Mouse (Mus musculus) embryonic facial prominence, embryonic 11.5 days (tissue): Measurements from ENCODE around the gene Clpx. TPM values are rescaled to one million over a fixed set of nuclear protein-coding genes. Genes with fewer than 3 reads are reported as not detected.

Source experiments
- ATAC-seq: fragments of 200-750 bp; cut with Nextera tagmentation; replicated peaks from 2 replicates; pipeline ENCODE4 v1.8.0; 2017; ENCODE audit warnings: low read depth; ENCODE audit not compliant: insufficient number of reproducible peaks, low FRiP score, low TSS enrichment
- DNase-seq: peaks from one replicate; pipeline ENCODE4 v3.0.0-alpha.2; 2015; ENCODE audit warnings: low spot score
- H3K27ac ChIP-seq: fragments of 300-500 bp; sonication (generic); replicated peaks from 2 replicates; pipeline ENCODE4 v1.5.1; 2014; ENCODE audit warnings: mild to moderate bottlenecking, low read depth, low read length, control low read depth
- H3K27me3 ChIP-seq: fragments of 300-500 bp; sonication (generic); 2 replicates; pipeline ENCODE4 v1.6.1; 2014; ENCODE audit warnings: mild to moderate bottlenecking, low read length, moderate library complexity, mixed read lengths; ENCODE audit not compliant: control insufficient read depth, insufficient read depth
- H3K36me3 ChIP-seq: fragments of 300-500 bp; sonication (generic); replicated peaks from 2 replicates; pipeline ENCODE4 v1.6.1; 2014; ENCODE audit warnings: low read depth, mild to moderate bottlenecking, low read length, moderate library complexity, mixed read lengths; ENCODE audit not compliant: control insufficient read depth, insufficient read depth
- H3K4me1 ChIP-seq: fragments of 300-500 bp; sonication (generic); 2 replicates; pipeline ENCODE4 v1.6.1; 2014; ENCODE audit warnings: low read length, mixed read lengths; ENCODE audit not compliant: control insufficient read depth, insufficient read depth
- H3K4me2 ChIP-seq: fragments of 300-500 bp; sonication (generic); 2 replicates; pipeline ENCODE4 v1.6.1; 2014; ENCODE audit warnings: low read depth, mild to moderate bottlenecking, control low read depth, low read length, moderate library complexity
- H3K4me3 ChIP-seq: fragments of 300-500 bp; sonication (generic); 2 replicates; pipeline ENCODE4 v1.5.1; 2014; ENCODE audit warnings: low read depth, low read length, control low read depth
- H3K9ac ChIP-seq: fragments of 300-500 bp; sonication (generic); replicated peaks from 2 replicates; pipeline ENCODE4 v1.6.1; 2014; ENCODE audit warnings: mild to moderate bottlenecking, control low read depth, low read length
- H3K9me3 ChIP-seq: fragments of 300-500 bp; sonication (generic); replicated peaks from 2 replicates; pipeline ENCODE4 v1.6.1; 2016; ENCODE audit warnings: mild to moderate bottlenecking, low read length, inconsistent platforms, mixed read lengths; ENCODE audit not compliant: control insufficient read depth
- WGBS: fragments of 180-500 bp; shearing (Covaris S2); extraction: QIAGEN DNeasy Blood & Tissue Kit; methylation state at CpG from one replicate; pipeline ENCODE4 v1.1.7; 2014; 5-methylcytosine and 5-hydroxymethylcytosine counted together
- polyA plus RNA-seq: library from polyadenylated mRNA; unstranded; fragments of >200 nt; fragmentation: Nextera tagmentation; extraction: Ambion mirVana; gene quantifications from 2 replicates; pipeline ENCODE4 v1.2.1, GENCODE M21; 2014

Clpx gene
- polyA plus RNA-seq, 1 experiment from 2014 or later, result 64.3 TPM

GRCm38 (mm10) chr9:65308011-65308410 is 14.0 kb downstream of the Clpx start:
- 90% methylated on average over 1 of the region's 1 CpGs for WGBS
- H3K9ac ChIP-seq, result no peak overlapping the region
- no peak overlapping the region for H3K4me3 ChIP-seq
- DNase-seq (no peak), ATAC-seq (no peak)
- H3K27ac ChIP-seq, result no peak overlapping the region
- H3K27me3 ChIP-seq, result no peaks in the 10 kb centered on the region
- no peak overlapping the region for H3K4me2 ChIP-seq
- H3K36me3 ChIP-seq, result peaks cover 6% of the 10 kb centered on the region
- H3K4me1 ChIP-seq, result no peaks in the 10 kb centered on the region
- no peaks in the 10 kb centered on the region for H3K9me3 ChIP-seq

DNA sequence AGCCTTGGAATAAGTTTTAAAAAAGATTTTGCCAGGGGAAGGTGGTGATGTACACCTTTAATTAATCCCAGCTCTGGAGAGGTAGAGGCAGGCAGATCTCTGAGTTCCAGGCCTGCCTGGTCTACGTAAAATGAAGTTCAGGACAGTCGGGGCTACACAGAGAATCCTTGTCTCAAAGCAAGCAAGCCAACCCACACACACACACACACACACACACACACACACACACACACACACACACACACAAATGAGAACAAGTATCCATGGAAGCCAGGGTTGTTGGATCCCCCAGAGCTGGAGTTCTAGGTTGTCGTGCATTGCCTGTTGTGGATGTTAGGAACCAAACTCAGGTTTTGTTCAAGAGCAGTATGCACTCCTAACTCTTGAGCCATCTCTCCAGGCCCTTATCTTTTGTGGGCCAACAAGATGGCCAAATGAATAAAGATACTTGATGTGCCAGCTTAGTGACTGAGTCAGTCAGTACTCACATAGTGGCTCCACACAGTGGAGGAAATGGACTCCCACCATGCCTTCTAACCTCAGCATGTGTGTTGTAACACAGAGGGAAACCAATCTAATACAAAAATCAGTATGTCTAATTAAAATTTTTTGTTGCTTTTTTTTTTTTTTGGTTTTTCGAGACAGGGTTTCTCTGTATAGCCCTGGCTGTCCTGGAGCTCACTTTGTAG is 18.8 kb downstream of the Clpx start:
- Histone ChIP-seq H3K36me3 (peaks cover 10% of the 10 kb centered on the region), H3K9me3 (no peaks in the 10 kb centered on the region), H3K9ac (no peak overlapping the region), H3K27me3 (no peaks in the 10 kb centered on the region), H3K4me1 (no peaks in the 10 kb centered on the region), H3K4me2 (no peak overlapping the region), H3K4me3 (no peak overlapping the region), H3K27ac (no peak overlapping the region)
- ATAC-seq, result 0 out of 2 replicates have a peak, but pooled peaks have one; percentile 34
- WGBS, result 97% methylated on average over 4 of the region's 4 CpGs
- DNase-seq, result peak; percentile 1

- Histone ChIP-seq H3K27me3 (no peaks in the 10 kb centered on the region), H3K36me3 (peaks cover 10% of the 10 kb centered on the region), H3K9ac (no peak overlapping the region), H3K4me2 (no peak overlapping the region), H3K4me3 (no peak overlapping the region), H3K4me1 (no peaks in the 10 kb centered on the region), H3K27ac (no peak overlapping the region), H3K9me3 (no peaks in the 10 kb centered on the region)
- 100% methylated on average over 1 of the region's 1 CpGs for WGBS
- DNase-seq (no peak), ATAC-seq (no peak)
Measured at GRCm38 (mm10) chr9:65313846-65314245, 19.8 kb downstream of the Clpx start.

DNA sequence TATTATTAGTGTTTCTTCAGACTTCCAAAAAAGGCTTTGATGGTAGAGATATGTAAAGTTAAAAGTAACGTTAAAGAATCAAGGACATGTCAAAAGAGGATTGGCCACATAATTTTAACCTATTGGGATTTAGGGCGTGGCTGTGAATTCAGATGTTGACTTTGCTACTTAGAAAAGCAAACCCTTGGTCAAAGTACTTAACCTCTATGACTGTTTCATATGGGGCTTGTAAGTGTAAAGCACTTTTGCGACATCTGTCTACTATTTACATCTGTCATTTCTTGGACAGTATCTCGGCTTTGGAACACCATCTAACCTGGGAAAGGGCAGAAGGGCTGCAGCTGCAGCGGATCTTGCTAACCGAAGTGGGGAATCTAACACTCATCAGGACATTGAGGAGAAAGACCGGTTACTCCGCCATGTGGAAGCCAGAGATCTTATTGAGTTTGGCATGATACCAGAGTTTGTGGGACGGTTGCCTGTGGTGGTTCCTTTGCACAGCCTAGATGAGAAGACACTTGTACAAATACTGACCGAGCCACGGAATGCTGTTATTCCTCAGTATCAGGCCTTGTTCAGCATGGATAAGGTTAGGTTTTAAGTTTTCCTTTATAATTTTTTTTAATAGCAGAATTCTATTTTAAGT is 28.3 kb downstream of the Clpx start:
- H3K9ac ChIP-seq, result no peak overlapping the region
- no peaks in the 10 kb centered on the region for H3K4me1 ChIP-seq
- no peak for ATAC-seq
- no peaks in the 10 kb centered on the region for H3K27me3 ChIP-seq
- WGBS, result 89% methylated on average over 11 of the region's 11 CpGs
- DNase-seq, result no peak
- no peaks in the 10 kb centered on the region for H3K9me3 ChIP-seq
- H3K27ac ChIP-seq, result no peak overlapping the region
- no peak overlapping the region for H3K4me3 ChIP-seq
- no peak overlapping the region for H3K4me2 ChIP-seq
- H3K36me3 ChIP-seq, result peaks cover 3% of the 10 kb centered on the region

- peaks cover 2% of the 10 kb centered on the region; the same call in 1 of the 2 replicates for H3K36me3 ChIP-seq
Measured at GRCm38 (mm10) chr9:65325971-65326370, 31.9 kb downstream of the Clpx start.

DNA sequence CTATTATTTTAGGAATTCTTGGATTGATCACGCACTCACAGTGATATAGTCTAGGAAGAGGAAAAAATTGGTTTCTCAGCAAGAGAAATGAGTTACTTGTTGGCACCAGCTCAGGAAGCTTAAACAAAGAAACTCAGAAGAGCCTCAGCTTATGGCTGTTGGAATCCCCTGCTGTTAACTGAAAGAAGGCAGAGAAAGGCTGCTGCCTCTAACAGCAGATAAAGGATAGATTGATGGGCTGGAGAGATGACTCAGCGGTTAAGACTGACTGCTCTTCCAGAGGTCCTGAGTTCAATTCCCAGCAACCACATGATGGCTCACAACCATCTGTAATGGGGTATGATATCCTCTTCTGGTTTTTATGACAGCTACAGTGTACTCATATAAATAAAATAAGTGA is 33.3 kb downstream of the Clpx start:
- no peaks in the 10 kb centered on the region for H3K4me1 ChIP-seq
- H3K9me3 ChIP-seq, result no peaks in the 10 kb centered on the region
- peaks cover 2% of the 10 kb centered on the region; the same call in 1 of the 2 replicates for H3K36me3 ChIP-seq
- 99% methylated on average over 2 of the region's 2 CpGs for WGBS
- ATAC-seq (no peak), DNase-seq (no peak)
- no peak overlapping the region for H3K4me2 ChIP-seq
- H3K27me3 ChIP-seq, result no peaks in the 10 kb centered on the region
- H3K27ac ChIP-seq, result no peak overlapping the region
- H3K4me3 ChIP-seq, result no peak overlapping the region
- no peak overlapping the region for H3K9ac ChIP-seq

More at GRCm38 (mm10) chr9:65325971-65326370, 31.9 kb downstream of the Clpx start:
- no peaks in the 10 kb centered on the region for H3K4me1 ChIP-seq
- no peak overlapping the region for H3K9ac ChIP-seq
- no peaks in the 10 kb centered on the region for H3K9me3 ChIP-seq
- DNase-seq (no peak), ATAC-seq (no peak)
- H3K4me3 ChIP-seq, result no peak overlapping the region
- H3K27ac ChIP-seq, result no peak overlapping the region
- no peaks in the 10 kb centered on the region for H3K27me3 ChIP-seq
- no peak overlapping the region for H3K4me2 ChIP-seq

DNA sequence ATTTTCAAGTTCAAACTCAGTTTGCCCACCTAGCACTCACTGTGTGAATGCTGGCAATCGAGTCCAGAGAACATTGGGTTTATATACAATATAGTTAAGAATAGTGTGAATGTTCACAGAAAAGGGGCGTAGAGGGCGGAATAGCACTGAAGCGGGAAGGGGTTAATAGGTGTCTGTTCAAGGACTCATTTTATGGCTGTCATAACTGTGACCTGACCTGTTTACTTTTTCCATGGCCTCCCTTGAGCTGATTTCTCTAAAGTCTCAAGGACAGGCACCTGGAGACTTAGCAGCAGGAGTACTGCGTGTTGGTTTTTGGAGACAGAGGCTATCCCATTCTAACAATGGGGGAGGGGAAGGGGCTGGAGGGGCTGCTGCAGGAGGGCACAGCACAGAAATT is 39.9 kb downstream of the Clpx start:
- Histone ChIP-seq H3K36me3 (no peaks in the 10 kb centered on the region), H3K9me3 (no peaks in the 10 kb centered on the region), H3K9ac (no peak overlapping the region), H3K27me3 (no peaks in the 10 kb centered on the region), H3K4me3 (no peak overlapping the region), H3K4me2 (no peak overlapping the region), H3K4me1 (no peaks in the 10 kb centered on the region), H3K27ac (no peak overlapping the region)
- DNase-seq (no peak), ATAC-seq (no peak)
- 91% methylated on average over 5 of the region's 5 CpGs for WGBS

- Histone ChIP-seq H3K36me3 (no peaks in the 10 kb centered on the region), H3K9me3 (no peaks in the 10 kb centered on the region), H3K4me2 (no peak overlapping the region), H3K27me3 (no peaks in the 10 kb centered on the region), H3K9ac (no peak overlapping the region), H3K4me1 (no peaks in the 10 kb centered on the region), H3K27ac (no peak overlapping the region), H3K4me3 (no peak overlapping the region)
- no peak for ATAC-seq
- DNase-seq, result no peak
- WGBS, result 82% methylated on average over 4 of the region's 4 CpGs
Measured at GRCm38 (mm10) chr9:65339146-65339545, 45.1 kb downstream of the Clpx start.
